Mouse (Mus musculus) myocyte (in vitro differentiated cells): ENCODE measurements around the gene Chl1. TPM values are rescaled to one million over a fixed set of nuclear protein-coding genes. Genes with fewer than 3 reads are reported as not detected.

ENCODE experiments used
- H3K27me3 ChIP-seq: one replicate; pipeline ENCODE4 v1.6.1; 2011; ENCODE audit not compliant: control insufficient read depth, insufficient read depth, insufficient read length
- H3K36me3 ChIP-seq: one replicate; pipeline ENCODE4 v1.6.1; 2011; ENCODE audit not compliant: control insufficient read depth, insufficient read depth
- H3K4me2 ChIP-seq: one replicate; pipeline ENCODE4 v1.6.1; 2011; ENCODE audit warnings: low read depth, control low read depth
- H3K4me3 ChIP-seq: one replicate; pipeline ENCODE4 v1.5.1; 2011; ENCODE audit warnings: mild to moderate bottlenecking, control low read depth, moderate library complexity
- H3K79me2 ChIP-seq: one replicate; pipeline ENCODE4 v1.6.1; 2011; ENCODE audit not compliant: control insufficient read depth, insufficient read depth
- H3ac ChIP-seq: one replicate; pipeline ENCODE4 v1.6.1; 2011; ENCODE audit not compliant: control insufficient read depth, insufficient read length
- CEBPB ChIP-seq: IDR thresholded peaks from 2 replicates; pipeline ENCODE4 v1.6.1; 2011; ENCODE audit warnings: mild to moderate bottlenecking, moderate library complexity; ENCODE audit not compliant: poor library complexity, insufficient read depth, severe bottlenecking
- E2F4 ChIP-seq: IDR thresholded peaks from one replicate; pipeline ENCODE4 v1.6.1; 2011; ENCODE audit warnings: mild to moderate bottlenecking, control low read depth, moderate library complexity; ENCODE audit not compliant: insufficient read depth
- MAX ChIP-seq: IDR thresholded peaks from one replicate; pipeline ENCODE4 v1.6.1; 2011; ENCODE audit warnings: low read depth, mild to moderate bottlenecking, control low read depth
- MYOD1 ChIP-seq, 3 experiments: IDR thresholded peaks; one replicate each; pipeline ENCODE4 v1.6.1; 2011; ENCODE audit warnings: control low read depth in 2 of 3, low read depth in 2 of 3, mild to moderate bottlenecking in 2 of 3, moderate library complexity in 1 of 3; ENCODE audit not compliant: insufficient read length in 2 of 3, control insufficient read depth in 1 of 3
- MYOG ChIP-seq, 3 experiments: IDR thresholded peaks; one replicate each; pipeline ENCODE4 v1.6.1; 2011; ENCODE audit warnings: control low read depth in 2 of 3, low read depth in 2 of 3, mild to moderate bottlenecking in 2 of 3; ENCODE audit not compliant: insufficient read length in 2 of 3, control insufficient read depth in 1 of 3, insufficient read depth in 1 of 3
- POLR2A ChIP-seq: IDR thresholded peaks from one replicate; pipeline ENCODE4 v1.6.1; 2011; ENCODE audit warnings: low read depth, mild to moderate bottlenecking, control low read depth, moderate library complexity; ENCODE audit not compliant: insufficient read length
- POLR2AphosphoS2 ChIP-seq: IDR thresholded peaks from one replicate; pipeline ENCODE4 v1.6.1; 2011; ENCODE audit warnings: low read depth, control low read depth; ENCODE audit not compliant: insufficient read length
- REST ChIP-seq: IDR thresholded peaks from one replicate; pipeline ENCODE4 v1.6.1; 2011; ENCODE audit warnings: mild to moderate bottlenecking, control low read depth, moderate library complexity; ENCODE audit not compliant: insufficient read depth, insufficient read length
- SRF ChIP-seq: IDR thresholded peaks from one replicate; pipeline ENCODE4 v1.6.1; 2011; ENCODE audit warnings: low read depth; ENCODE audit not compliant: control insufficient read depth, insufficient read length
- TCF12 ChIP-seq: IDR thresholded peaks from one replicate; pipeline ENCODE4 v1.6.1; 2011; ENCODE audit warnings: mild to moderate bottlenecking, control low read depth; ENCODE audit not compliant: poor library complexity, insufficient read depth, severe bottlenecking
- TCF3 ChIP-seq: IDR thresholded peaks from one replicate; pipeline ENCODE4 v1.6.1; 2011; ENCODE audit warnings: low read depth, control low read depth; ENCODE audit not compliant: insufficient read length
- USF1 ChIP-seq: IDR thresholded peaks from one replicate; pipeline ENCODE4 v1.6.1; 2011; ENCODE audit warnings: low read depth, mild to moderate bottlenecking, control low read depth, moderate library complexity
- polyA plus RNA-seq: library from polyadenylated mRNA; unstranded; fragments of >200 nt; fragmentation: generic; extraction: Trizol; gene quantifications from one replicate; pipeline ENCODE4 v1.2.1, GENCODE M21; 2012; ENCODE audit warnings: missing spikeins

Chl1 gene
- polyA plus RNA-seq, 1 experiment = not detected

DNA sequence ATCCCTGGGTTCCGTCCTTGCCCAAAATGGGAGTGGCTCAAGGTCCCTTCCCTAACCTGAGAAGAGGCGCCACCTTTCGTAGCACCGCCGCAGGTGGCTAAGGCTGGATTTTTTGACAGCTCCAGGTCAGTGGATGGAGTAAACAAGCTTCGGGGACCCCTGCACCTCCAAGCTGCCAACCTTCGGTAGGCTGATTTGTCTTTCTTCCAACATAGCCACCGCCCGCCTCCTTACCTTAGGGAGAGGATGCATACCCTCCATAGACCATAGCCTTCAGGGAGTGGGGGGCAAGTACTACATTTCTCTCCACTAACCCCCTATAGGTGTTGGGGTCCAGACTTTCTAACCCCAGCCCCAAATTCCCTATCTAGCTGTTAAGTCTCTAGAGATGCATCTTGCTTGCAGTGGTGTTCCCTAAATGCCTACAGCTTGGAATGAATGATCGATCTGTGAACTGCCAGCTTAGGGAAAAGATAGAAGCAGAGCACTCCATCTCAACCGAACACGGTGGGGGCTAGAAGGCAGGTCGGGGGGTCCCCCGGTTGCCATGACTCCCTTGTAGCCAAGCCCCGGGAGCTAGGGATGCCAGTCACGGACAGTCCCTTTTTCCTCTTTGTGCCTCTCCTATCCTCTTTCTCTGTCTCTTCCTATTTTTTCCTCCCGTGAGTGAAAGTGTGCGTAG is 1.0 kb downstream of the Chl1 start:
- H3K27me3 ChIP-seq = no peaks in the 10 kb centered on the region
- TF ChIP-seq TCF12 (no peak), USF1 (no peak), CEBPB (no peak), MYOG (IDR thresholded peaks at IDR 0.05; ENCODE audit: control insufficient read depth in 1 of 3, insufficient read depth in 1 of 3, insufficient read length in 2 of 3, low read depth in 2 of 3) (no peak), REST (no peak), TCF3 (no peak), POLR2AphosphoS2 (no peak), POLR2A (no peak), MAX (no peak), SRF (no peak), MYOD1 (IDR thresholded peaks at IDR 0.05; ENCODE audit: control insufficient read depth in 1 of 3, insufficient read length in 2 of 3, low read depth in 2 of 3) (no peak), E2F4 (no peak)
- no peaks in the 10 kb centered on the region for H3K79me2 ChIP-seq
- H3ac ChIP-seq = no peak overlapping the region
- H3K4me2 ChIP-seq = no peak overlapping the region
- H3K36me3 ChIP-seq = no peaks in the 10 kb centered on the region
- H3K4me3 ChIP-seq = no peak overlapping the region

- no peak for TF ChIP-seq MAX
- no peak for TF ChIP-seq SRF
- TF ChIP-seq MYOD1 (IDR thresholded peaks at IDR 0.05; ENCODE audit: control insufficient read depth in 1 of 3, insufficient read length in 2 of 3, low read depth in 2 of 3) = no peak
- no peak for TF ChIP-seq USF1
- TF ChIP-seq TCF3 = no peak
- no peak for TF ChIP-seq REST
- TF ChIP-seq CEBPB = no peak
- TF ChIP-seq POLR2AphosphoS2 = no peak
- TF ChIP-seq TCF12 = no peak
- no peak for TF ChIP-seq POLR2A
- TF ChIP-seq E2F4 = no peak
- TF ChIP-seq MYOG (IDR thresholded peaks at IDR 0.05; ENCODE audit: control insufficient read depth in 1 of 3, insufficient read depth in 1 of 3, insufficient read length in 2 of 3, low read depth in 2 of 3) = no peak
- no peak overlapping the region for H3K4me3 ChIP-seq
- no peaks in the 10 kb centered on the region for H3K79me2 ChIP-seq
- no peak overlapping the region for H3K4me2 ChIP-seq
- H3K27me3 ChIP-seq = no peaks in the 10 kb centered on the region
- H3ac ChIP-seq = no peak overlapping the region
- no peaks in the 10 kb centered on the region for H3K36me3 ChIP-seq
Observed at GRCm38 (mm10) chr6:103511972-103512565, 1.7 kb downstream of the Chl1 start.

GRCm38 (mm10) chr6:103512911-103513321 is 2.5 kb downstream of the Chl1 start:
- TF ChIP-seq MAX (no peak), TCF12 (no peak), MYOG (IDR thresholded peaks at IDR 0.05; ENCODE audit: control insufficient read depth in 1 of 3, insufficient read depth in 1 of 3, insufficient read length in 2 of 3, low read depth in 2 of 3) (no peak), SRF (no peak), POLR2AphosphoS2 (no peak), REST (no peak), E2F4 (no peak), POLR2A (no peak), USF1 (no peak), CEBPB (no peak), MYOD1 (IDR thresholded peaks at IDR 0.05; ENCODE audit: control insufficient read depth in 1 of 3, insufficient read length in 2 of 3, low read depth in 2 of 3) (no peak), TCF3 (no peak)
- Histone ChIP-seq H3K4me3 (no peak overlapping the region), H3K36me3 (no peaks in the 10 kb centered on the region), H3K79me2 (no peaks in the 10 kb centered on the region), H3K4me2 (no peak overlapping the region), H3K27me3 (no peaks in the 10 kb centered on the region), H3ac (no peak overlapping the region)

GRCm38 (mm10) chr6:103513621-103514241 is 3.3 kb downstream of the Chl1 start:
- no peak for TF ChIP-seq MYOD1 (IDR thresholded peaks at IDR 0.05; ENCODE audit: control insufficient read depth in 1 of 3, insufficient read length in 2 of 3, low read depth in 2 of 3)
- no peak for TF ChIP-seq POLR2A
- no peak for TF ChIP-seq MAX
- TF ChIP-seq TCF12 = no peak
- TF ChIP-seq CEBPB = no peak
- TF ChIP-seq REST = no peak
- no peak for TF ChIP-seq POLR2AphosphoS2
- TF ChIP-seq USF1 = no peak
- TF ChIP-seq TCF3 = no peak
- Histone ChIP-seq H3K36me3 (no peaks in the 10 kb centered on the region), H3K79me2 (no peaks in the 10 kb centered on the region), H3ac (no peak overlapping the region), H3K4me2 (no peak overlapping the region), H3K27me3 (no peaks in the 10 kb centered on the region), H3K4me3 (no peak overlapping the region)
